Mouse (Mus musculus) frontal cortex, postnatal 36 days (tissue): ENCODE data around the gene Dnajc24.
A peak's percentile ranks its signal among the peaks of the same experiment; 100 is the strongest.

Experiments used
- DNase-seq, 2 experiments: peaks; one replicate each; pipeline ENCODE4 v3.0.0; 2022; ENCODE audit warnings: low spot score in 2 of 2

The Dnajc24 gene

GRCm38 (mm10) chr2:106002835-106003739 lies at the start of gene Dnajc24:
Dnajc24 (minus strand) TSS chr2:106003549.
- DNase-seq = peak; percentile 93 to 95

- DNase-seq = no peak
These were observed 43.3 kb upstream of the Dnajc24 start for GRCm38 (mm10) chr2:106046686-106047085.

- no peak for DNase-seq
These were observed 39.1 kb upstream of the Dnajc24 start for GRCm38 (mm10) chr2:106042495-106042894.

GRCm38 (mm10) chr2:106041961-106042360 lies 38.6 kb upstream of the Dnajc24 start:
- no peak for DNase-seq

GRCm38 (mm10) chr2:106038286-106038685 lies 34.9 kb upstream of the Dnajc24 start:
- DNase-seq = peak; percentile 3 to 13

GRCm38 (mm10) chr2:106024895-106025294 lies 21.5 kb upstream of the Dnajc24 start:
- DNase-seq = no peak

GRCm38 (mm10) chr2:106008415-106008814 lies 5.1 kb upstream of the Dnajc24 start:
- no peak for DNase-seq

- DNase-seq = no peak
These were observed 15.3 kb downstream of the Dnajc24 start for GRCm38 (mm10) chr2:105987999-105988398.

GRCm38 (mm10) chr2:105987131-105987530 lies 16.2 kb downstream of the Dnajc24 start:
- no peak for DNase-seq

GRCm38 (mm10) chr2:105985206-105985605 lies 18.1 kb downstream of the Dnajc24 start:
- no peak for DNase-seq

GRCm38 (mm10) chr2:105978065-105978464 lies 25.3 kb downstream of the Dnajc24 start:
- no peak for DNase-seq

GRCm38 (mm10) chr2:105973941-105974340 lies 29.4 kb downstream of the Dnajc24 start:
- no peak for DNase-seq

GRCm38 (mm10) chr2:105963447-105963846 lies 39.9 kb downstream of the Dnajc24 start:
- no peak for DNase-seq

GRCm38 (mm10) chr2:105953862-105954261 lies 49.5 kb downstream of the Dnajc24 start:
- no peak for DNase-seq

- DNase-seq = no peak
These were observed 51.9 kb downstream of the Dnajc24 start for GRCm38 (mm10) chr2:105951350-105951940.

GRCm38 (mm10) chr2:105950131-105950530 lies 53.2 kb downstream of the Dnajc24 start:
- DNase-seq = no peak

GRCm38 (mm10) chr2:105917623-105918346 lies 85.6 kb downstream of the Dnajc24 start:
- DNase-seq = no peak
